Mouse (Mus musculus) gastrocnemius, postnatal 10 days (tissue): ENCODE measurements around the gene Ybey. TPM values are rescaled to one million over a fixed set of nuclear protein-coding genes. Genes with fewer than 3 reads are reported as not detected.

ENCODE experiments used
- DNase-seq: peaks from one replicate; pipeline ENCODE4 v3.0.0; 2021; ENCODE audit warnings: mixed read lengths
- total RNA-seq, 2 experiments: library from RNA; stranded (reverse); gene quantifications; 2 replicates each; pipeline ENCODE4 v1.2.3; 2021

Gene Ybey
- total RNA-seq, 2 experiments from 2014 or later, result 3.5 to 3.7 TPM

GRCm38 (mm10) chr10:76442178-76443088, 26.5 kb downstream of the Ybey start, which contains the start of gene Pcnt:
Gene Pcnt (minus strand): TSS chr10:76442786.
- peak; percentile 98 for DNase-seq

GRCm38 (mm10) chr10:76440281-76440680, 28.6 kb downstream of the Ybey start, which contains the start of gene AC141477.1:
Gene AC141477.1 (minus strand): TSS chr10:76440444.
- no peak for DNase-seq

GRCm38 (mm10) chr10:76439107-76439890, 29.6 kb downstream of the Ybey start:
- no peak for DNase-seq

- DNase-seq, result no peak
These were observed 35.0 kb downstream of the Ybey start for GRCm38 (mm10) chr10:76433925-76434324.

GRCm38 (mm10) chr10:76425674-76426073, 43.2 kb downstream of the Ybey start:
- no peak for DNase-seq

- peak; percentile 39 for DNase-seq
These were observed 52.1 kb downstream of the Ybey start for GRCm38 (mm10) chr10:76416811-76417210.

Other genes with a start within 250 kb of the Ybey start
- 10 to 100 TPM in 1 of 2 experiments, 1 to 10 TPM in 1; 8.0 to 10.7 TPM for gene Prmt2, start 231.2 kb downstream of the Ybey start, total RNA-seq
- 1 to 10 TPM; 7.9 to 9.7 TPM for gene S100b, start 215.3 kb downstream of the Ybey start, total RNA-seq
- 10 to 100 TPM; 11.0 to 16.9 TPM for gene Dip2a, start 123.8 kb downstream of the Ybey start, total RNA-seq
- gene AC141477.1, start 28.7 kb downstream of the Ybey start, total RNA-seq, result not detected
- 10 to 100 TPM; 45.1 to 56.7 TPM for gene Pcnt, start 26.3 kb downstream of the Ybey start, total RNA-seq
- under 1 TPM; 0.21 to 0.38 TPM for gene 2610028H24Rik, start 20.0 kb downstream of the Ybey start, total RNA-seq
- gene Mcm3ap, start 187 bp downstream of the Ybey start, total RNA-seq, result 10 to 100 TPM; 25.5 to 27.9 TPM
- 10 to 100 TPM in 1 of 2 experiments, 1 to 10 TPM in 1; 7.0 to 10.1 TPM for gene Lss, start 62.5 kb upstream of the Ybey start, total RNA-seq
- gene Spatc1l, start 93.2 kb upstream of the Ybey start, total RNA-seq, result not detected
- not detected for gene Ftcd, start 106.5 kb upstream of the Ybey start, total RNA-seq
- 100 to 1,000 TPM; 352 to 417 TPM for gene Col6a2, start 154.5 kb upstream of the Ybey start, total RNA-seq